Mouse (Mus musculus) T-helper 1 cell (primary cell): ENCODE data around the gene Ciao2b.

Source experiments
- in situ Hi-C: fragments of 300-600 bp; cut with MboI, MseI; formaldehyde crosslinking; loops from one replicate; pipeline ENCODE4 v1.15.1; 2025; ENCODE audit warnings: high pct_unique_total_duplicates

The Ciao2b gene

GRCm38 (mm10) chr8:104641426-104642323 is at the start of gene Ciao2b:
Gene Ciao2b, minus strand, starts transcription at chr8:104641965.
- in situ Hi-C loops = loop anchor here (25.0 kb wide), 1 partner anchor 621 kb away; the partner anchor contains the start of genes B3gnt9, Fbxl8, Hsf4 and Tradd

GRCm38 (mm10) chr8:104688433-104688832 is 46.7 kb upstream of the Ciao2b start:
- in situ Hi-C loops = no loop called here

- in situ Hi-C loops = no loop called here
Observed at GRCm38 (mm10) chr8:104655614-104656013, 13.8 kb upstream of the Ciao2b start.

- in situ Hi-C loops = no loop called here
Observed at GRCm38 (mm10) chr8:104654984-104655383, 13.2 kb upstream of the Ciao2b start.

- in situ Hi-C loops = loop anchor here (25.0 kb wide), 1 partner anchor 618 kb away; the partner anchor contains the start of genes B3gnt9, Fbxl8, Hsf4 and Tradd
Observed at GRCm38 (mm10) chr8:104644187-104644586, 2.4 kb upstream of the Ciao2b start.

GRCm38 (mm10) chr8:104642324-104642654 is 524 bp upstream of the Ciao2b start:
- in situ Hi-C loops = loop anchor here (25.0 kb wide), 1 partner anchor 620 kb away; the partner anchor contains the start of genes B3gnt9, Fbxl8, Hsf4 and Tradd

- in situ Hi-C loops = loop anchor here (25.0 kb wide), 1 partner anchor 621 kb away; the partner anchor contains the start of genes B3gnt9, Fbxl8, Hsf4 and Tradd
Observed at GRCm38 (mm10) chr8:104640831-104641370, 864 bp downstream of the Ciao2b start.

- in situ Hi-C loops = loop anchor here (25.0 kb wide), 1 partner anchor 622 kb away; the partner anchor contains the start of genes B3gnt9, Fbxl8, Hsf4 and Tradd
Observed at GRCm38 (mm10) chr8:104640241-104640640, 1.5 kb downstream of the Ciao2b start.

GRCm38 (mm10) chr8:104638010-104638409 is 3.8 kb downstream of the Ciao2b start:
- in situ Hi-C loops = loop anchor here (10.0 to 25.0 kb wide), 2 partner anchors 624 to 857 kb away; partner anchors contain the start of genes B3gnt9, Fbxl8, Hsf4 and Tradd

GRCm38 (mm10) chr8:104635004-104635710 is 6.6 kb downstream of the Ciao2b start:
- in situ Hi-C loops = loop anchor here (10.0 to 25.0 kb wide), 2 partner anchors 627 to 860 kb away; partner anchors contain the start of genes B3gnt9, Fbxl8, Hsf4 and Tradd

- in situ Hi-C loops = loop anchor here (10.0 to 25.0 kb wide), 2 partner anchors 629 to 862 kb away; partner anchors contain the start of genes B3gnt9, Fbxl8, Hsf4 and Tradd
Observed at GRCm38 (mm10) chr8:104633156-104633744, 8.5 kb downstream of the Ciao2b start.

GRCm38 (mm10) chr8:104632486-104632885 is 9.3 kb downstream of the Ciao2b start:
- in situ Hi-C loops = loop anchor here (10.0 to 25.0 kb wide), 2 partner anchors 630 to 862 kb away; partner anchors contain the start of genes B3gnt9, Fbxl8, Hsf4 and Tradd

GRCm38 (mm10) chr8:104631975-104632374 is 9.8 kb downstream of the Ciao2b start:
- in situ Hi-C loops = loop anchor here (10.0 to 25.0 kb wide), 2 partner anchors 630 to 863 kb away; partner anchors contain the start of genes B3gnt9, Fbxl8, Hsf4 and Tradd

GRCm38 (mm10) chr8:104630981-104631663 is 10.6 kb downstream of the Ciao2b start, which contains the start of gene Rrad:
Gene Rrad, minus strand, starts transcription at chr8:104631327.
- in situ Hi-C loops = loop anchor here (10.0 to 25.0 kb wide), 2 partner anchors 631 to 864 kb away; partner anchors contain the start of genes B3gnt9, Fbxl8, Hsf4 and Tradd

GRCm38 (mm10) chr8:104630574-104630973 is 11.2 kb downstream of the Ciao2b start:
- in situ Hi-C loops = loop anchor here (10.0 to 25.0 kb wide), 2 partner anchors 632 to 864 kb away; partner anchors contain the start of genes B3gnt9, Fbxl8, Hsf4 and Tradd

- in situ Hi-C loops = loop anchor here (10.0 to 25.0 kb wide), 2 partner anchors 632 to 865 kb away; partner anchors contain the start of genes B3gnt9, Fbxl8, Hsf4 and Tradd
Observed at GRCm38 (mm10) chr8:104630111-104630479, 11.7 kb downstream of the Ciao2b start.

GRCm38 (mm10) chr8:104629306-104630110 is 12.3 kb downstream of the Ciao2b start:
- in situ Hi-C loops = loop anchor here (10.0 to 25.0 kb wide), 2 partner anchors 633 to 865 kb away; partner anchors contain the start of genes B3gnt9, Fbxl8, Hsf4 and Tradd

GRCm38 (mm10) chr8:104628402-104628801 is 13.4 kb downstream of the Ciao2b start:
- in situ Hi-C loops = loop anchor here (25.0 kb wide), 1 partner anchor 634 kb away; the partner anchor contains the start of genes B3gnt9, Fbxl8, Hsf4 and Tradd
